Mouse (Mus musculus) thymus, adult 18-20 months (tissue): ENCODE results near the gene 4930412O13Rik.
A peak's percentile ranks its signal among the peaks of the same experiment; 100 is the strongest.

Experiments used
- DNase-seq, 2 experiments: peaks; one replicate each; pipeline ENCODE4 v3.0.0; 2022; ENCODE audit warnings: mixed read lengths in 2 of 2

Gene 4930412O13Rik

GRCm38 (mm10) chr2:9881611-9882023 is 565 bp downstream of the 4930412O13Rik start:
- DNase-seq, result no peak

GRCm38 (mm10) chr2:9882371-9882925 is 1.4 kb downstream of the 4930412O13Rik start:
- no peak for DNase-seq

GRCm38 (mm10) chr2:9882926-9883802 is 2.1 kb downstream of the 4930412O13Rik start:
- no peak for DNase-seq

- no peak for DNase-seq
These were observed 2.9 kb downstream of the 4930412O13Rik start for GRCm38 (mm10) chr2:9883803-9884532.

GRCm38 (mm10) chr2:9884533-9885216 is 3.6 kb downstream of the 4930412O13Rik start:
- DNase-seq, result no peak

GRCm38 (mm10) chr2:9885217-9885770 is 4.2 kb downstream of the 4930412O13Rik start:
- DNase-seq, result no peak

- DNase-seq, result no peak
These were observed 5.0 kb downstream of the 4930412O13Rik start for GRCm38 (mm10) chr2:9886031-9886430.

GRCm38 (mm10) chr2:9886921-9887610 is 6.0 kb downstream of the 4930412O13Rik start:
- no peak for DNase-seq

GRCm38 (mm10) chr2:9887636-9888035 is 6.6 kb downstream of the 4930412O13Rik start:
- no peak for DNase-seq

GRCm38 (mm10) chr2:9888913-9889650 is 8.0 kb downstream of the 4930412O13Rik start, which contains the start of gene 9230102O04Rik:
TSS of gene 9230102O04Rik (minus strand) at chr2:9889540.
- peak in 1 of 2 experiments; percentile 49 for DNase-seq

GRCm38 (mm10) chr2:9889651-9890183 is 8.7 kb downstream of the 4930412O13Rik start, which contains the start of gene Gata3:
TSS of gene Gata3 (minus strand) at chr2:9890034.
- DNase-seq, result no peak

- no peak for DNase-seq
These were observed 9.2 kb downstream of the 4930412O13Rik start for GRCm38 (mm10) chr2:9890251-9890650.

- no peak for DNase-seq
These were observed 9.9 kb downstream of the 4930412O13Rik start for GRCm38 (mm10) chr2:9890906-9891305.

GRCm38 (mm10) chr2:9892541-9892940 is 11.5 kb downstream of the 4930412O13Rik start:
- no peak for DNase-seq

- no peak for DNase-seq
These were observed 12.4 kb downstream of the 4930412O13Rik start for GRCm38 (mm10) chr2:9893272-9893953.

- no peak for DNase-seq
These were observed 14.0 kb downstream of the 4930412O13Rik start for GRCm38 (mm10) chr2:9894836-9895593.

GRCm38 (mm10) chr2:9896097-9896770 is 15.2 kb downstream of the 4930412O13Rik start:
- no peak for DNase-seq

- DNase-seq, result no peak
These were observed 16.8 kb downstream of the 4930412O13Rik start for GRCm38 (mm10) chr2:9897846-9898245.
